Mouse (Mus musculus): ENCODE measurements around the gene Fam178b.

The Fam178b gene

DNA sequence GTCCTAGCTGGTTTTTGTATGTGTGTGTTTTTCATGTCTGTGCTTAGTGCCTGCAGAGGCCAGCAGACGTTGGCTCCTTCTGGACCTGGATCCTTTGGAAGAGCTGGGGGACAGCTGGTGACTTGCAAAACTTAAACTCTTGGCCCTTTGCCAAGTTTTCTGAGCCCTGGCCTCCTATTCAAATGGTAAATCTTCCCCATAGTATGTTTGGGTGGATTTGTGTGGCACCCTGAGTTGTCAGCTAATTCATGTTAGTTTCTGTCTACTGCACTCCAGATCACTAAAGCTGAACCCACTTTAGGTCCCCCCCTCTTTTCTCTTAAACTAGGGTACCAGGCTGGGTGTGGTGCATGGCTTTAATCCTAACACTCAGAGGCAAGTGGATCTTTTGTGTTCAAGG lies 154.6 kb downstream of the Fam178b start:
- in situ Hi-C loops (cut with MboI, MseI) = no loop called here

DNA sequence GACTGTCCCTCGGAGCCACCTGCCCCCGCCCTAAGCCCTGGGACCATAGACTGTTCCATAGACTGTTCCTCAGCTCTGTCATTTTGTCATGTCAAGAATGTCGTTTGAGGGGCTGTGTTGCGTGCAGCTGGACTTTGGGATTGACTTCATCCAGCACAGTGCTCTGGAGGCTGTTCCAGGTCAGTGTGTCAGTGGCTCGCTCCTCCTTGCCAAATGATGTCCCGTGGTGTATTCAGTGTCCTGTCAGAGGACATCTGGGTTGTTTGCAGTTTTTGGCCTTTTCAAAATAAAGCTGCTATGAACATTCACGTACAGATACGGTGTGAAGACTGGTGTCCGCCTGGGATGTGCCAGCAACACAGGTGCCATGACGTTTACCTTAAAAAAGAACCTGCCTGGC lies 156.1 kb downstream of the Fam178b start:
- in situ Hi-C loops (cut with MboI, MseI) = no loop called here

GRCm38 (mm10) chr1:36525774-36526173 lies 157.2 kb downstream of the Fam178b start:
- in situ Hi-C loops (cut with MboI, MseI) = no loop called here

DNA sequence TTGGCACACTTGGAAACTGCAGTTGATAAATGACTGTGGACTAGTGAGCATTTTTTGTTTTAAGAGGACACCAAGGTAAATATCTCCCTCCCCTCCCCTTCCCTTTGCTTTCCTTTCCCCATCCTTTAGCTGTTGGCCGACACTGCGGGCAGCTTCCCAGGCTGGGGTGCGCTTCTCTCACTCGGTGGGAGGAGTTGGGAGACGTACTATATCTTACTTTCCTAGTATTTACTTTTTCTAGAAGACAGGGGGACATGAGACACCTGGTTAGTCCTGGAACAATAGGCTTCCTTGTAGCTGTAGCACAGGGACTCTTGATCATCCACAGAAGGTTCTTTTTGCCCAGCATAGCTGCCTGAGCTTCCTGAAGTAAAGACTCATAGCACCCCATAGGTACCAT lies 158.9 kb downstream of the Fam178b start:
- in situ Hi-C loops (cut with MboI, MseI) = no loop called here

DNA sequence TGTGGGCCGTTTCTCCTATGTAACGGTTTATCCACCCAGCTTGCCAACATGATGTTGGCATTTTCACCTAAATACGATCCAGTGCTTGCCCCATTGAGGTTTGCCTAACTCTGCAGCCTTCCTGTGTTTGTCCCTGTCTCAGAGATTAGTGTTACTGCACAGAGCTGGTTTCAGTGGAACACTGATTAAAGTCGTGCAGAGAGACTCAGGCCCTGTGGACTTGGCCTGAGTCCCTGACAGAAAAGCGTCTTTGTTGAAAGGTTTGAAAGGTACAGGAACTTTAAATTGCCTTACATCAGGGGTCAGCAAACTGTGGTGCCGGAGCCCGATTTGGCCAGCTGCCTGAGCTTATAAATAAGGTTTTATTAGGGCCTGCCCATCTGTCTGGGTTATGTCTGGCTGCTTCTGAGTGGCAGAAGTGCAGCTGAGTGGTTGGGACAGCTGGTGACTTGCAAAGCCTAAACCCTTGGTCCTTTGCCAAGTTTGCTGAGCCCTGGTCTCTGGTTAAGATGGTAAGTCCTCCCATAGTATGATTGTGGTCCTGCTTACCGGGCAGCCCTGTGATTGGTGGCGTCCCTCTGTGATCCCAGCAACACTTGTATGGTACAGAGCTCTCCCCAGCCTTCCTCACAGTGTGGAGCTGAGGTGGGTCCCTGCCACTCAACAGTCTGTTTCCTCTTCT lies 159.5 kb downstream of the Fam178b start:
- in situ Hi-C loops (cut with MboI, MseI) = no loop called here

DNA sequence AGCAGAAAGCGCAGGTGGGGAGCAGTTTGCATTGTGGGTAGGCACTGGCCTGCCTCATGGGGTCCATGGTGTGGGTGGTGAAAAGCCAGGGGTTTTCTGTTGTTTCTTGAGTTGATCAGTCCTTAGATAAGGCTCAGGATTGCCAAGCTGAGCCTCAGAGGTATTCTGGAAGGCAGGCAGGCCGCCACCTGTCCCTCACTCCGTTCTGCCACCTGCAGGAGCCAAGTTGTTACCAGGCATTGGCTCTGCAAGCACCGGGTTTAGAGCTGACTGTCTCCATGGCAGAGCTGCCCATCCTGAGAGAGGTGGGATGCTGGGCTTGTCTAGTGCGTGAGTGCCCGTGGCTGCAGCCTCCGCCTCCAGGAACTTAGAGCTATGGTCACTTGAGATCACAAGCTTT lies 160.8 kb downstream of the Fam178b start:
- in situ Hi-C loops (cut with MboI, MseI) = no loop called here

GRCm38 (mm10) chr1:36519626-36520025 lies 163.4 kb downstream of the Fam178b start:
- in situ Hi-C loops (cut with MboI, MseI) = no loop called here

DNA sequence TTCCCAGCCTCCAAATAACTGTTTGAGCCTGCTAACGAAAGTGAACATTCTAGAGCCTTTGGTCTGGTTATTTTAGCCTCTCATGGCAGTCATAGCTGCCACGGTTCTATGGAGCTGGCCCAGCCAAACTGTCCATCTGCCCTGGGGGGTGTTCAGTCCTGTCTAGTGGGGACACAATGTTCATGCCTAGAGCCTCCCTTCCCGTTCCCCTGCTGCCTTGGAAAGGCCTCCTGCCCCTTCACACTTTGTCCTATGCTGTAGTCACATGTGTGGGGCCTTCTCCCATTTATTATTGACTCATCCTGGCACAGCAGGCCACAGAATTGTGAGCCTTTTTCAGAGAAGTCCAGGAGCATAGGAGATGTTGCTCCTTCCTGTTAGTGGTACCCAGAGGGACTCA lies 164.7 kb downstream of the Fam178b start:
- in situ Hi-C loops (cut with MboI, MseI) = no loop called here

DNA sequence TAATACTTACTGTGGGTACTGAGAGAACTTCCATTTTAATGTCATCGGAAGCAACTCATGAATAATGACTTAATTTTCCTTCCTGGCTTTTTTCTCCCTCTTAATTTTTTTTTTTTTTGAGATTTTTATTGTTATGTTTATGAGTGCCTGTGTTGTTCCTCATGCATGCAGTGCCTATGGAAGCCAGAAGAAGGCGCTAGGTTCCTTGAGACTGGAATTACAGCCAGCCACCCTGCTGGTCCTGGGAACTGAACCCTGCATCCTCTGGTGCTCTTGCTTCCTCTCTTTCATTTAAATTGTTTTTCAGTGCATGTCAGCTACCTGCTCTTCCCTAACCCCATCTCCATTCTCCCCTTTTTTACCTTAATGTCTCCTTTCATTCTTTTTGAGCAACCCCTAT lies 169.3 kb downstream of the Fam178b start:
- in situ Hi-C loops (cut with MboI, MseI) = no loop called here

- in situ Hi-C loops (cut with MboI, MseI) = no loop called here
These were observed 169.7 kb downstream of the Fam178b start for GRCm38 (mm10) chr1:36513310-36513709.

- in situ Hi-C loops (cut with MboI, MseI) = no loop called here
These were observed 170.1 kb downstream of the Fam178b start for GRCm38 (mm10) chr1:36512966-36513280.

Data from regulatory T cell (primary cell).